Mouse (Mus musculus): ENCODE results near the gene Wnt9a. TPM values are rescaled to one million over a fixed set of nuclear protein-coding genes. Genes with fewer than 3 reads are reported as not detected.
"Not testable (repeated sequence)": the region's sequence is repeated elsewhere in the genome, so short reads cannot be mapped to it uniquely, and the experiment has no call there.

The Wnt9a gene
- total and polyA plus RNA-seq, 2 experiments from 2014 or later: 2.3 to 5.6 TPM

- Histone ChIP-seq H3K9me3 (ENCODE audit: low read length) (no peaks in the 10 kb centered on the region), H3K4me1 (ENCODE audit: insufficient read depth, low read length) (no peaks in the 10 kb centered on the region), H3K4me3 (ENCODE audit: low read depth, low read length) (no peak overlapping the region), H3K27me3 (ENCODE audit: insufficient read depth, low read length) (no peaks in the 10 kb centered on the region), H3K9ac (replicated peaks; ENCODE audit: low read length, poor library complexity, severe bottlenecking) (no peak overlapping the region), H3K36me3 (ENCODE audit: insufficient read depth, low read length) (no peaks in the 10 kb centered on the region), H3K4me2 (ENCODE audit: low read depth, low read length, poor library complexity, severe bottlenecking) (no peak overlapping the region), H3K27ac (ENCODE audit: low read depth, low read length) (no peak overlapping the region)
- no peak for TF ChIP-seq CTCF (IDR thresholded peaks at IDR 0.05)
- WGBS: 64% methylated on average over 3 of the region's 3 CpGs
- DNase-seq (ENCODE audit: low spot score) (no peak), ATAC-seq (ENCODE audit: low FRiP score) (no peak)
These were observed 57.7 kb downstream of the Wnt9a start for GRCm38 (mm10) chr11:59364417-59364816.

GRCm38 (mm10) chr11:59366031-59366430 is 59.3 kb downstream of the Wnt9a start:
- no peaks in the 10 kb centered on the region for H3K27me3 ChIP-seq (ENCODE audit: insufficient read depth, low read length)
- ATAC-seq (ENCODE audit: low FRiP score): no peak
- H3K9ac ChIP-seq (replicated peaks; ENCODE audit: low read length, poor library complexity, severe bottlenecking): no peak overlapping the region
- 29% methylated on average over 3 of the region's 3 CpGs for WGBS
- DNase-seq (ENCODE audit: low spot score): peak; percentile 31
- H3K4me3 ChIP-seq (ENCODE audit: low read depth, low read length): no peak overlapping the region
- H3K36me3 ChIP-seq (ENCODE audit: insufficient read depth, low read length): no peaks in the 10 kb centered on the region
- no peaks in the 10 kb centered on the region for H3K9me3 ChIP-seq (ENCODE audit: low read length)
- TF ChIP-seq CTCF (IDR thresholded peaks at IDR 0.05): no peak
- no peak overlapping the region for H3K27ac ChIP-seq (ENCODE audit: low read depth, low read length)
- H3K4me1 ChIP-seq (ENCODE audit: insufficient read depth, low read length): no peaks in the 10 kb centered on the region
- H3K4me2 ChIP-seq (ENCODE audit: low read depth, low read length, poor library complexity, severe bottlenecking): no peak overlapping the region

- Histone ChIP-seq H3K27ac (ENCODE audit: low read depth, low read length) (no peak overlapping the region), H3K4me2 (ENCODE audit: low read depth, low read length, poor library complexity, severe bottlenecking) (no peak overlapping the region), H3K4me1 (ENCODE audit: insufficient read depth, low read length) (no peaks in the 10 kb centered on the region), H3K9me3 (ENCODE audit: low read length) (no peaks in the 10 kb centered on the region), H3K4me3 (ENCODE audit: low read depth, low read length) (no peak overlapping the region), H3K36me3 (ENCODE audit: insufficient read depth, low read length) (no peaks in the 10 kb centered on the region), H3K9ac (replicated peaks; ENCODE audit: low read length, poor library complexity, severe bottlenecking) (no peak overlapping the region), H3K27me3 (ENCODE audit: insufficient read depth, low read length) (no peaks in the 10 kb centered on the region)
- no peak for ATAC-seq (ENCODE audit: low FRiP score)
- no peak for DNase-seq (ENCODE audit: low spot score)
- TF ChIP-seq CTCF (IDR thresholded peaks at IDR 0.05): peak; percentile 51
- 28% methylated on average over 3 of the region's 3 CpGs for WGBS
These were observed 59.9 kb downstream of the Wnt9a start for GRCm38 (mm10) chr11:59366633-59367032.

- H3K4me3 ChIP-seq (ENCODE audit: low read depth, low read length); H3K27me3 ChIP-seq (ENCODE audit: insufficient read depth, low read length); H3K9ac ChIP-seq (replicated peaks; ENCODE audit: low read length, poor library complexity, severe bottlenecking); ATAC-seq (ENCODE audit: low FRiP score); H3K27ac ChIP-seq (ENCODE audit: low read depth, low read length); H3K4me2 ChIP-seq (ENCODE audit: low read depth, low read length, poor library complexity, severe bottlenecking); DNase-seq (ENCODE audit: low spot score); H3K9me3 ChIP-seq (ENCODE audit: low read length); H3K4me1 ChIP-seq (ENCODE audit: insufficient read depth, low read length); H3K36me3 ChIP-seq (ENCODE audit: insufficient read depth, low read length): not testable (repeated sequence)
- WGBS: 91% methylated on average over 4 of the region's 4 CpGs
These were observed 61.2 kb downstream of the Wnt9a start for GRCm38 (mm10) chr11:59367955-59368354.

GRCm38 (mm10) chr11:59369848-59370247 is 63.1 kb downstream of the Wnt9a start:
- Histone ChIP-seq H3K4me1 (ENCODE audit: insufficient read depth, low read length) (no peaks in the 10 kb centered on the region), H3K27me3 (ENCODE audit: insufficient read depth, low read length) (no peaks in the 10 kb centered on the region), H3K9me3 (ENCODE audit: low read length) (no peaks in the 10 kb centered on the region), H3K4me2 (ENCODE audit: low read depth, low read length, poor library complexity, severe bottlenecking) (no peak overlapping the region), H3K36me3 (ENCODE audit: insufficient read depth, low read length) (no peaks in the 10 kb centered on the region), H3K4me3 (ENCODE audit: low read depth, low read length) (no peak overlapping the region), H3K9ac (replicated peaks; ENCODE audit: low read length, poor library complexity, severe bottlenecking) (no peak overlapping the region), H3K27ac (ENCODE audit: low read depth, low read length) (no peak overlapping the region)
- DNase-seq (ENCODE audit: low spot score) (no peak), ATAC-seq (ENCODE audit: low FRiP score) (no peak)
- TF ChIP-seq CTCF (IDR thresholded peaks at IDR 0.05): no peak
- 80% methylated on average over 11 of the region's 11 CpGs for WGBS

- ATAC-seq (ENCODE audit: low FRiP score): no peak
- Histone ChIP-seq H3K9me3 (ENCODE audit: low read length) (no peaks in the 10 kb centered on the region), H3K4me3 (ENCODE audit: low read depth, low read length) (no peak within 1 kb of the TSS), H3K27me3 (ENCODE audit: insufficient read depth, low read length) (no peaks in the 10 kb centered on the region), H3K36me3 (ENCODE audit: insufficient read depth, low read length) (no peaks in the 10 kb centered on the region), H3K27ac (ENCODE audit: low read depth, low read length) (no peak within 1 kb of the TSS), H3K4me2 (ENCODE audit: low read depth, low read length, poor library complexity, severe bottlenecking) (no peak within 1 kb of the TSS), H3K4me1 (ENCODE audit: insufficient read depth, low read length) (no peaks in the 10 kb centered on the region), H3K9ac (replicated peaks; ENCODE audit: low read length, poor library complexity, severe bottlenecking) (no peak within 1 kb of the TSS)
- DNase-seq (ENCODE audit: low spot score): no peak
- peak; percentile 9; the same call in 1 of the 2 replicates for TF ChIP-seq CTCF (IDR thresholded peaks at IDR 0.05)
- WGBS: 82% methylated on average over 16 of the region's 16 CpGs
These were observed 68.7 kb downstream of the Wnt9a start, which contains the start of gene Prss38 for GRCm38 (mm10) chr11:59375475-59375874. Gene Prss38 (minus strand): TSS chr11:59375657.

Measured in midbrain, postnatal 0 days (tissue).